Mouse (Mus musculus) brain, adult 2 months (tissue): ENCODE data around the gene Epb41l2.

Experiments
- DNase-seq: peaks from one replicate; pipeline ENCODE4 v3.0.0; 2011; ENCODE audit warnings: low read depth, low spot score

The Epb41l2 gene

GRCm38 (mm10) chr10:25359208-25359958 is at the start of gene Epb41l2:
TSS of gene Epb41l2 (plus strand) at chr10:25359798.
- peak; percentile 78 for DNase-seq

- DNase-seq, result no peak
These were observed 49.6 kb upstream of the Epb41l2 start for GRCm38 (mm10) chr10:25309996-25310395.

- DNase-seq, result no peak
These were observed 48.9 kb upstream of the Epb41l2 start for GRCm38 (mm10) chr10:25310736-25311135.

- DNase-seq, result peak; percentile 51
These were observed 47.9 kb upstream of the Epb41l2 start for GRCm38 (mm10) chr10:25311554-25312212.

- DNase-seq, result no peak
These were observed 45.6 kb upstream of the Epb41l2 start for GRCm38 (mm10) chr10:25313856-25314584.

- no peak for DNase-seq
These were observed 41.9 kb upstream of the Epb41l2 start for GRCm38 (mm10) chr10:25317665-25318064.

- no peak for DNase-seq
These were observed 41.2 kb upstream of the Epb41l2 start for GRCm38 (mm10) chr10:25318405-25318804.

GRCm38 (mm10) chr10:25319531-25319930 is 40.1 kb upstream of the Epb41l2 start:
- no peak for DNase-seq

- DNase-seq, result no peak
These were observed 38.4 kb upstream of the Epb41l2 start for GRCm38 (mm10) chr10:25321198-25321597.

- peak; percentile 21 for DNase-seq
These were observed 33.9 kb upstream of the Epb41l2 start for GRCm38 (mm10) chr10:25325690-25326089.

- DNase-seq, result no peak
These were observed 32.1 kb upstream of the Epb41l2 start for GRCm38 (mm10) chr10:25327511-25327910.

GRCm38 (mm10) chr10:25330094-25330493 is 29.5 kb upstream of the Epb41l2 start:
- peak; percentile 59 for DNase-seq

GRCm38 (mm10) chr10:25331321-25332049 is 28.1 kb upstream of the Epb41l2 start:
- peak; percentile 51 for DNase-seq

- DNase-seq, result no peak
These were observed 26.1 kb upstream of the Epb41l2 start for GRCm38 (mm10) chr10:25333390-25334079.

GRCm38 (mm10) chr10:25340675-25341074 is 18.9 kb upstream of the Epb41l2 start:
- no peak for DNase-seq

- DNase-seq, result no peak
These were observed 16.8 kb upstream of the Epb41l2 start for GRCm38 (mm10) chr10:25342801-25343200.

GRCm38 (mm10) chr10:25353941-25354340 is 5.7 kb upstream of the Epb41l2 start:
- DNase-seq, result peak; percentile 39

- DNase-seq, result no peak
These were observed 5.2 kb upstream of the Epb41l2 start for GRCm38 (mm10) chr10:25354390-25354789.

GRCm38 (mm10) chr10:25359959-25360811 is 587 bp downstream of the Epb41l2 start:
- no peak for DNase-seq

GRCm38 (mm10) chr10:25362235-25362634 is 2.6 kb downstream of the Epb41l2 start:
- DNase-seq, result no peak
